Mouse (Mus musculus) right cerebral cortex, postnatal 10 days (tissue): ENCODE measurements around the gene Ctnna3.
"Not testable (repeated sequence)": the region's sequence is repeated elsewhere in the genome, so short reads cannot be mapped to it uniquely, and the experiment has no call there.

Experiments
- DNase-seq, 2 experiments: peaks; one replicate each; pipeline ENCODE4 v3.0.0; 2021; ENCODE audit warnings: low spot score in 2 of 2

The Ctnna3 gene

GRCm38 (mm10) chr10:64879860-64880259 is 1450.0 kb downstream of the Ctnna3 start:
- DNase-seq: peak in 1 of 2 experiments; percentile 19

GRCm38 (mm10) chr10:64886946-64887345 is 1457.0 kb downstream of the Ctnna3 start:
- DNase-seq: no peak

GRCm38 (mm10) chr10:64892458-64892857 is 1462.6 kb downstream of the Ctnna3 start:
- no peak for DNase-seq

GRCm38 (mm10) chr10:64898739-64899138 is 1468.8 kb downstream of the Ctnna3 start:
- DNase-seq: no peak

- DNase-seq: no peak
Measured at GRCm38 (mm10) chr10:64901726-64902125, 1471.8 kb downstream of the Ctnna3 start.

- no peak for DNase-seq
Measured at GRCm38 (mm10) chr10:64940975-64941374, 1511.1 kb downstream of the Ctnna3 start.

- DNase-seq: no peak
Measured at GRCm38 (mm10) chr10:64958391-64958790, 1528.5 kb downstream of the Ctnna3 start.

- DNase-seq: peak in 1 of 2 experiments; percentile 20
Measured at GRCm38 (mm10) chr10:64992871-64993270, 1563.0 kb downstream of the Ctnna3 start.

- DNase-seq: no peak
Measured at GRCm38 (mm10) chr10:65013525-65013924, 1583.6 kb downstream of the Ctnna3 start.

GRCm38 (mm10) chr10:65022667-65023066 is 1592.8 kb downstream of the Ctnna3 start:
- DNase-seq: peak in 1 of 2 experiments; percentile 18

- DNase-seq: not testable (repeated sequence)
Measured at GRCm38 (mm10) chr10:65033516-65033915, 1603.6 kb downstream of the Ctnna3 start.
